Mouse (Mus musculus) spleen, adult 2 months (tissue): ENCODE measurements around the gene B3gntl1.

Experiments
- CTCF ChIP-seq: fragments of 200-500 bp; IDR thresholded peaks from 2 replicates; pipeline ENCODE4 v1.5.1; 2011; ENCODE audit warnings: mild to moderate bottlenecking, inconsistent platforms; ENCODE audit not compliant: insufficient read depth, insufficient read length, insufficient replicate concordance; ENCODE audit errors: extremely low read depth
- POLR2A ChIP-seq: fragments of 200-500 bp; IDR thresholded peaks from 2 replicates; pipeline ENCODE4 v1.6.1; 2011; ENCODE audit warnings: low read depth, low read length, inconsistent platforms

- TF ChIP-seq POLR2A (no peak), CTCF (no peak)
These were observed 27.6 kb downstream of the B3gntl1 start for GRCm38 (mm10) chr11:121645394-121645793.
